Mouse (Mus musculus): ENCODE results near the gene Cwc22.

DNA sequence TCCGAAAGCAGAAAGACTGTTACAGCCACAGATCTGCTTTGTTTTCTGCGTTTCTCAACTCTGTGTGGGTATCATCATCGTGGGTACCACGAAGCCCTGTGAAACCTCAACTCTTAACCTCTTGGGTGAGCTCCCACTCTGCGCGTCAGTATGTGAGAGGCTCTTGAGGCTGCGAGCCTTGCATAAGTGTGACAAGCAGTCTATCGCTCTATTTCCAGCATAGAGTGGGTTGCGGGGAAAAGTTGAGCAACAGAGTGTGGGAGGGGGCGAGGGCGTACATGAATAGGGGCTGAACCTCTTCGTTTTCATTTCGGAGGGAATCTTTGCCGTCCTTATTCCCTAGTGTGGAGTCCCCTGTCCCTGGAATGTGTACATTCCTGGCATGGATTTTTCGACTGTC lies 82.7 kb downstream of the Cwc22 start:
- TF ChIP-seq CTCF (IDR thresholded peaks at IDR 0.05; ENCODE audit: low read depth, low read length): no peak
- TF ChIP-seq POLR2A (IDR thresholded peaks at IDR 0.05; ENCODE audit: borderline replicate concordance, low read depth, low read length): no peak

Measured in bone marrow macrophage, adult 2 months (primary cell).